In genomic region chr4:150686538-150686937, GRCm38 (mm10) we compare ENCODE assay signal across 25 mouse cellular contexts. TPM values are rescaled to one million over a fixed set of nuclear protein-coding genes. Genes with fewer than 3 reads are reported as not detected.
A peak's percentile ranks its signal among the peaks of the same experiment; 100 is the strongest.
DNase-seq lines count a peak whose midpoint lies in the region; ATAC-seq lines count a peak whose summit lies in the region.
"Had no signal": no experiment of that assay in that cellular context is flagged by ENCODE, and none has a peak within 500 bp of the region (broad histone marks: within the 10 kb centered on the region; RNA-seq: fewer than 3 reads in every experiment).

No protein-coding gene starts in this region.

- no peak overlapping the region for H3K9ac ChIP-seq in hindbrain, embryonic 12.5 days
- no peak overlapping the region for H3K9ac ChIP-seq in hindbrain, embryonic 11.5 days (ENCODE audit: low read depth, low read length)
- no peak overlapping the region for H3K9ac ChIP-seq in neural tube, embryonic 11.5 days (ENCODE audit: low read length)
- H3K9ac ChIP-seq in liver, embryonic 11.5 days (ENCODE audit: low read depth, low read length), result no peak overlapping the region
- no peak overlapping the region for H3K9ac ChIP-seq in neural tube, embryonic 13.5 days
- H3K9ac ChIP-seq: embryonic facial prominence, embryonic 13.5 days; forebrain, embryonic 12.5 days; limb, embryonic 13.5 days; lung, embryonic 14.5 days; midbrain, embryonic 15.5 days had no signal

- H3K4me2 ChIP-seq in hindbrain, embryonic 12.5 days (replicated peaks), result no peak overlapping the region
- H3K4me2 ChIP-seq in hindbrain, embryonic 11.5 days (replicated peaks; ENCODE audit: low read depth, low read length), result no peak overlapping the region
- H3K4me2 ChIP-seq in neural tube, embryonic 11.5 days (ENCODE audit: low read depth), result no peak overlapping the region
- H3K4me2 ChIP-seq in liver, embryonic 11.5 days, result no peak overlapping the region
- H3K4me2 ChIP-seq in neural tube, embryonic 13.5 days, result no peak overlapping the region
- H3K4me2 ChIP-seq: embryonic facial prominence, embryonic 13.5 days; forebrain, embryonic 12.5 days; limb, embryonic 13.5 days; lung, embryonic 14.5 days; midbrain, embryonic 15.5 days had no signal

- ATAC-seq in hindbrain, embryonic 12.5 days (ENCODE audit: low FRiP score), result 0 out of 2 replicates have a peak, but pooled peaks have one; percentile 32
- no peak for ATAC-seq in hindbrain, embryonic 11.5 days (ENCODE audit: low FRiP score)
- ATAC-seq in neural tube, embryonic 11.5 days (ENCODE audit: insufficient read depth, low FRiP score, low TSS enrichment), result peak; percentile 53; the same call in 1 of the 2 replicates
- ATAC-seq in liver, embryonic 11.5 days (replicated peaks; ENCODE audit: low FRiP score), result no peak
- peak; percentile 61; the same call in 1 of the 2 replicates for ATAC-seq in neural tube, embryonic 13.5 days (ENCODE audit: low read depth)
- ATAC-seq: midbrain, embryonic 15.5 days had no signal

- no peak overlapping the region for H3K4me3 ChIP-seq in hindbrain, embryonic 12.5 days
- no peak overlapping the region for H3K4me3 ChIP-seq in hindbrain, embryonic 11.5 days (ENCODE audit: low read depth, low read length)
- no peak overlapping the region for H3K4me3 ChIP-seq in neural tube, embryonic 11.5 days (ENCODE audit: low read depth, low read length)
- no peak overlapping the region for H3K4me3 ChIP-seq in liver, embryonic 11.5 days (ENCODE audit: low read depth, low read length)
- no peak overlapping the region for H3K4me3 ChIP-seq in neural tube, embryonic 13.5 days
- H3K4me3 ChIP-seq: embryonic facial prominence, embryonic 13.5 days; erythroblast, embryonic 14.5 days; forebrain, embryonic 12.5 days; gastrocnemius, adult 2 months; limb, embryonic 13.5 days; midbrain, embryonic 15.5 days had no signal

- no peak for DNase-seq in hindbrain, embryonic 11.5 days (ENCODE audit: low spot score)
- no peak for DNase-seq in neural tube, embryonic 11.5 days (ENCODE audit: low spot score)
- no peak for DNase-seq in neural tube, embryonic 10.5 days (ENCODE audit: extremely low spot score, low spot score)
- DNase-seq in liver, embryonic 11.5 days (ENCODE audit: low spot score), result no peak
- DNase-seq in yolk sac, embryonic 10.5 days (ENCODE audit: low spot score), result no peak
- no peak for DNase-seq in natural killer cell, adult 2 months (ENCODE audit: low spot score in 2 of 2)
- DNase-seq: adrenal gland, postnatal 14 days; cerebellum, adult 2 months; cerebellum, postnatal 36 days; embryo, embryonic 11 days; gastrocnemius, adult 2 months; heart, postnatal 36 days; kidney, postnatal 25 days; layer of hippocampus, postnatal 36 days; lung, embryonic 14.5 days; lung, postnatal 4 days had no signal

- H3K36me3 ChIP-seq in hindbrain, embryonic 12.5 days, result no peaks in the 10 kb centered on the region
- no peaks in the 10 kb centered on the region for H3K36me3 ChIP-seq in hindbrain, embryonic 11.5 days (ENCODE audit: control insufficient read depth, insufficient read depth, low read length)
- H3K36me3 ChIP-seq in neural tube, embryonic 11.5 days (ENCODE audit: control insufficient read depth, insufficient read depth, low read length), result no peaks in the 10 kb centered on the region
- no peaks in the 10 kb centered on the region for H3K36me3 ChIP-seq in liver, embryonic 11.5 days (ENCODE audit: control insufficient read depth, insufficient read depth, low read length)
- no peaks in the 10 kb centered on the region for H3K36me3 ChIP-seq in neural tube, embryonic 13.5 days
- H3K36me3 ChIP-seq: embryonic facial prominence, embryonic 13.5 days; forebrain, embryonic 12.5 days; limb, embryonic 13.5 days; midbrain, embryonic 15.5 days had no signal

- no peaks in the 10 kb centered on the region for H3K9me3 ChIP-seq in hindbrain, embryonic 12.5 days (replicated peaks)
- no peaks in the 10 kb centered on the region for H3K9me3 ChIP-seq in hindbrain, embryonic 11.5 days (ENCODE audit: control insufficient read depth, low read length)
- H3K9me3 ChIP-seq in neural tube, embryonic 11.5 days (ENCODE audit: control insufficient read depth, low read length), result no peaks in the 10 kb centered on the region
- H3K9me3 ChIP-seq in liver, embryonic 11.5 days (ENCODE audit: control insufficient read depth, low read length), result no peaks in the 10 kb centered on the region
- no peaks in the 10 kb centered on the region for H3K9me3 ChIP-seq in neural tube, embryonic 13.5 days
- H3K9me3 ChIP-seq: embryonic facial prominence, embryonic 13.5 days; forebrain, embryonic 12.5 days; limb, embryonic 13.5 days; midbrain, embryonic 15.5 days had no signal

- H3K27me3 ChIP-seq in hindbrain, embryonic 12.5 days, result no peaks in the 10 kb centered on the region
- no peaks in the 10 kb centered on the region for H3K27me3 ChIP-seq in hindbrain, embryonic 11.5 days (ENCODE audit: control insufficient read depth, insufficient read depth, low read length)
- no peaks in the 10 kb centered on the region for H3K27me3 ChIP-seq in neural tube, embryonic 11.5 days (ENCODE audit: control insufficient read depth, insufficient read depth, low read length)
- H3K27me3 ChIP-seq in liver, embryonic 11.5 days (replicated peaks; ENCODE audit: control insufficient read depth, insufficient read depth, low read length), result no peaks in the 10 kb centered on the region
- no peaks in the 10 kb centered on the region for H3K27me3 ChIP-seq in neural tube, embryonic 13.5 days
- H3K27me3 ChIP-seq: embryonic facial prominence, embryonic 13.5 days; forebrain, embryonic 12.5 days; limb, embryonic 13.5 days; midbrain, embryonic 15.5 days had no signal

- peaks cover 16% of the 10 kb centered on the region for H3K4me1 ChIP-seq in hindbrain, embryonic 12.5 days
- no peaks in the 10 kb centered on the region; the same call in 1 of the 2 replicates for H3K4me1 ChIP-seq in hindbrain, embryonic 11.5 days (replicated peaks; ENCODE audit: control insufficient read depth, insufficient read depth, low read length)
- peaks cover 12% of the 10 kb centered on the region for H3K4me1 ChIP-seq in neural tube, embryonic 11.5 days (ENCODE audit: control insufficient read depth, insufficient read depth, low read length)
- peaks cover 29% of the 10 kb centered on the region for H3K4me1 ChIP-seq in liver, embryonic 11.5 days (replicated peaks; ENCODE audit: control insufficient read depth, insufficient read depth, low read length)
- H3K4me1 ChIP-seq in neural tube, embryonic 13.5 days (replicated peaks), result peaks cover 28% of the 10 kb centered on the region
- H3K4me1 ChIP-seq: midbrain, embryonic 15.5 days had no signal

- 0 out of 2 replicates have a peak overlapping the region, but pooled peaks have one; percentile 26 for H3K27ac ChIP-seq in hindbrain, embryonic 12.5 days
- H3K27ac ChIP-seq in hindbrain, embryonic 11.5 days (ENCODE audit: low read depth, low read length), result no peak overlapping the region
- no peak overlapping the region for H3K27ac ChIP-seq in neural tube, embryonic 11.5 days (ENCODE audit: low read depth, low read length)
- H3K27ac ChIP-seq in liver, embryonic 11.5 days (ENCODE audit: low read depth, low read length), result peak overlapping the region; percentile 23; the same call in 1 of the 2 replicates
- 0 out of 2 replicates have a peak overlapping the region, but pooled peaks have one; percentile 13 for H3K27ac ChIP-seq in neural tube, embryonic 13.5 days (replicated peaks)
- H3K27ac ChIP-seq: embryonic facial prominence, embryonic 13.5 days; forebrain, embryonic 12.5 days; limb, embryonic 13.5 days; midbrain, embryonic 15.5 days had no signal

RNA-seq across cellular contexts. Expression of gene Slc45a1, which starts 34.6 kb away (rescaled TPM):
- 12.4 and 14.1 TPM in 2 replicates for polyA plus RNA-seq in hindbrain, embryonic 12.5 days (2016; fragmentation: Nextera tagmentation; extraction: Ambion mirVana)
- polyA plus RNA-seq in hindbrain, embryonic 11.5 days (2014; fragmentation: Nextera tagmentation; extraction: Ambion mirVana), result 5.6 and 7.8 TPM in 2 replicates
- 8.8 and 8.9 TPM in 2 replicates for polyA plus RNA-seq in neural tube, embryonic 11.5 days (2014; fragmentation: Nextera tagmentation; extraction: Ambion mirVana)
- polyA plus RNA-seq in liver, embryonic 11.5 days (2014; fragmentation: Nextera tagmentation; extraction: Ambion mirVana), result 0.04 and 0.05 TPM in 2 replicates
- 26.8 and 28.6 TPM in 2 replicates for polyA plus RNA-seq in neural tube, embryonic 13.5 days (2015; fragmentation: Nextera tagmentation; extraction: Ambion mirVana)
- polyA plus RNA-seq: erythroblast, embryonic 14.5 days; kidney, embryonic 14.5 days; lung, embryonic 14.5 days; thymus, postnatal 0 days had no signal

Comparison
In these comparisons a context has a peak if more than half of its experiments do, and no peak if none do; other contexts are left out.
1. ATAC-seq: peak in hindbrain, embryonic 12.5 days (single experiment), neural tube, embryonic 11.5 days (single experiment) and neural tube, embryonic 13.5 days (single experiment); none in hindbrain, embryonic 11.5 days (single experiment) and liver, embryonic 11.5 days (single experiment).
2. H3K27ac ChIP-seq: peak in hindbrain, embryonic 12.5 days (single experiment), liver, embryonic 11.5 days (single experiment) and neural tube, embryonic 13.5 days (single experiment); none in hindbrain, embryonic 11.5 days (single experiment) and neural tube, embryonic 11.5 days (single experiment).